Mouse (Mus musculus): ENCODE results near the gene Akap9.
"Not testable (repeated sequence)": the region's sequence is repeated elsewhere in the genome, so short reads cannot be mapped to it uniquely, and the experiment has no call there.

- TF ChIP-seq TCF12 (IDR thresholded peaks at IDR 0.05; ENCODE audit: insufficient read depth, poor library complexity, severe bottlenecking); POLR2A (IDR thresholded peaks at IDR 0.05; ENCODE audit: insufficient read length, low read depth); USF1 (IDR thresholded peaks at IDR 0.05; ENCODE audit: low read depth); SRF (IDR thresholded peaks at IDR 0.05; ENCODE audit: control insufficient read depth, insufficient read length, low read depth); E2F4 (IDR thresholded peaks at IDR 0.05; ENCODE audit: insufficient read depth); MAX (IDR thresholded peaks at IDR 0.05; ENCODE audit: low read depth); REST (IDR thresholded peaks at IDR 0.05; ENCODE audit: insufficient read depth, insufficient read length); MYOG (IDR thresholded peaks at IDR 0.05; ENCODE audit: control insufficient read depth in 1 of 3, insufficient read depth in 1 of 3, insufficient read length in 2 of 3, low read depth in 2 of 3); TCF3 (IDR thresholded peaks at IDR 0.05; ENCODE audit: insufficient read length, low read depth); MYOD1 (IDR thresholded peaks at IDR 0.05; ENCODE audit: control insufficient read depth in 1 of 3, insufficient read length in 2 of 3, low read depth in 2 of 3); CEBPB (IDR thresholded peaks at IDR 0.05; ENCODE audit: insufficient read depth, poor library complexity, severe bottlenecking): not testable (repeated sequence)
Observed at GRCm38 (mm10) chr5:3943169-3943568, 15.3 kb downstream of the Akap9 start.
